Mouse (Mus musculus): ENCODE data around the gene Ppm1k.

- TF ChIP-seq CTCF (conservative IDR thresholded peaks at IDR 0.05; ENCODE audit: low read length) (no peak), POU5F1 (IDR thresholded peaks at IDR 0.05; ENCODE audit: borderline replicate concordance, low read length) (no peak), NANOG (IDR thresholded peaks at IDR 0.05; ENCODE audit: borderline replicate concordance, low read length) (no peak)
These were observed 4.3 kb downstream of the Ppm1k start for GRCm38 (mm10) chr6:57531011-57531410.
